Mouse (Mus musculus): ENCODE measurements at regions not wholly inside any gene's neighbourhood (a gene's known extent, or its start where the extent isn't known, plus 50 kb on each side); places are given as distances from the start of the nearest gene placed in this dataset.

DNA sequence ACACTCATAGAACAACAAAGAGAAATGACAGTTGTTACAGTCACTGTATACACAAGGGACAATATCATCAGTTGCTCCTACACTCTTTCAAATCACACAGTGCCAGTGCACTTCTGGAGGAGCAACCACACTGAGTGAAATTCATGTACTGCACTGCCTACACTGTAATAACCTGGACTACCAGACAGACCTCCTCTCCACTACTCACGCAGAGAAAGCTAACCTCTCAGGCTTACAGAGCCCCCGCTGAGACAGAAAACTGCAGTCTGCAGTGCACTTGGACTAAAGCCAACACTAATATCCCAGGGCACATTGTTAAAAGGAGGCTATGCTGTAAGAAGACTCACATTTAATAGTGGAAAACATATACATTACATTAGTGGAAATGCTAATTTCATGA is 81.9 kb upstream of the Pax6 start:
- TF ChIP-seq CTCF (IDR thresholded peaks at IDR 0.05; ENCODE audit: control insufficient read depth, insufficient read depth, insufficient read length), result no peak
- no peak for TF ChIP-seq MAX (IDR thresholded peaks at IDR 0.05)
- TF ChIP-seq USF1 (IDR thresholded peaks at IDR 0.05; ENCODE audit: low read depth), result no peak
- TF ChIP-seq MYOG (IDR thresholded peaks at IDR 0.05; ENCODE audit: control insufficient read depth, extremely low read depth, insufficient read length), result no peak
